Mouse (Mus musculus): Measurements from ENCODE around the gene Yipf3. TPM values are rescaled to one million over a fixed set of nuclear protein-coding genes. Genes with fewer than 3 reads are reported as not detected.
A peak's percentile ranks its signal among the peaks of the same experiment; 100 is the strongest.

The Yipf3 gene
- total RNA-seq, 2 experiments from 2014 or later, result 81.8 to 82.6 TPM

GRCm38 (mm10) chr17:46278011-46278765, 30.3 kb downstream of the Yipf3 start:
- no peak for DNase-seq (ENCODE audit: low spot score)
- intact Hi-C loops (cut with DNase I), result no loop called here

- intact Hi-C loops (cut with DNase I), result no loop called here
- peak; percentile 73 for DNase-seq (ENCODE audit: low spot score)
These were observed 34.7 kb downstream of the Yipf3 start, which contains the start of gene Tjap1 for GRCm38 (mm10) chr17:46282483-46283123. Gene Tjap1 (minus strand): TSS chr17:46283026.

GRCm38 (mm10) chr17:46283140-46283539, 35.3 kb downstream of the Yipf3 start:
- intact Hi-C loops (cut with DNase I), result no loop called here
- DNase-seq (ENCODE audit: low spot score), result no peak

GRCm38 (mm10) chr17:46283911-46284310, 36.0 kb downstream of the Yipf3 start:
- DNase-seq (ENCODE audit: low spot score), result no peak
- intact Hi-C loops (cut with DNase I), result no loop called here

- DNase-seq (ENCODE audit: low spot score), result no peak
- intact Hi-C loops (cut with DNase I), result no loop called here
These were observed 36.8 kb downstream of the Yipf3 start for GRCm38 (mm10) chr17:46284653-46285052.

- DNase-seq (ENCODE audit: low spot score), result no peak
- intact Hi-C loops (cut with DNase I), result no loop called here
These were observed 37.5 kb downstream of the Yipf3 start for GRCm38 (mm10) chr17:46285407-46285806.

GRCm38 (mm10) chr17:46287678-46288095, 39.8 kb downstream of the Yipf3 start:
- intact Hi-C loops (cut with DNase I), result loop anchor here (2.0 kb wide), 1 partner anchor 15 kb away; no protein-coding TSS in a partner anchor
- DNase-seq (ENCODE audit: low spot score), result peak; percentile 53

GRCm38 (mm10) chr17:46296601-46297000, 48.7 kb downstream of the Yipf3 start:
- DNase-seq (ENCODE audit: low spot score), result no peak
- intact Hi-C loops (cut with DNase I), result loop anchor here (5.0 kb wide), 1 partner anchor 564 kb away; the partner anchor contains the start of gene 1600014C23Rik

GRCm38 (mm10) chr17:46297028-46297363, 49.1 kb downstream of the Yipf3 start:
- intact Hi-C loops (cut with DNase I), result loop anchor here (5.0 kb wide), 1 partner anchor 565 kb away; the partner anchor contains the start of gene 1600014C23Rik
- no peak for DNase-seq (ENCODE audit: low spot score)

GRCm38 (mm10) chr17:46297364-46298219, 49.7 kb downstream of the Yipf3 start, which contains the start of gene Dlk2:
Gene Dlk2 (plus strand): TSS chr17:46297421.
- no peak for DNase-seq (ENCODE audit: low spot score)
- intact Hi-C loops (cut with DNase I), result loop anchor here (1.0 to 5.0 kb wide), 2 partner anchors 31 to 565 kb away; partner anchors contain the start of gene 1600014C23Rik

- intact Hi-C loops (cut with DNase I), result loop anchor here (1.0 to 5.0 kb wide), 2 partner anchors 32 to 566 kb away; partner anchors contain the start of gene 1600014C23Rik
- DNase-seq (ENCODE audit: low spot score), result peak; percentile 48
These were observed 50.5 kb downstream of the Yipf3 start for GRCm38 (mm10) chr17:46298220-46298913.

GRCm38 (mm10) chr17:46301892-46302291, 54.0 kb downstream of the Yipf3 start:
- intact Hi-C loops (cut with DNase I), result no loop called here
- no peak for DNase-seq (ENCODE audit: low spot score)

Small RNA genes within 50 kb of the gene (microRNA-seq; reads per million reads assigned to microRNA genes)
- gene Mir693, result not detected

Other genes with a start within 250 kb of the Yipf3 start
- gene Vegfa, start 215.7 kb upstream of the Yipf3 start, total RNA-seq (2021), result 100 to 1,000 TPM; 257 to 275 TPM
- gene Mrps18a, start 137.1 kb upstream of the Yipf3 start, total RNA-seq (2021), result 100 to 1,000 TPM; 121 to 134 TPM
- gene Rsph9, start 103.9 kb upstream of the Yipf3 start, total RNA-seq (2021), result 1 to 10 TPM; 1.1 to 1.2 TPM
- gene Mad2l1bp, start 94.5 kb upstream of the Yipf3 start, total RNA-seq (2021), result 10 to 100 TPM; 17.2 to 22.4 TPM
- gene Gtpbp2, start 87.0 kb upstream of the Yipf3 start, total RNA-seq (2021), result 10 to 100 TPM; 67.5 to 70.6 TPM
- 1 to 10 TPM; 8.6 to 9.4 TPM for gene Polh, start 45.4 kb upstream of the Yipf3 start, total RNA-seq (2021)
- gene Xpo5, start 45.3 kb upstream of the Yipf3 start, total RNA-seq (2021), result 10 to 100 TPM; 19.6 to 21.3 TPM
- gene Polr1c, start within 50 bp of the Yipf3 start, total RNA-seq (2021), result 10 to 100 TPM; 20.9 to 26.1 TPM
- gene Lrrc73, start 5.5 kb downstream of the Yipf3 start, total RNA-seq (2021), result under 1 TPM; 0.20 to 0.26 TPM
- gene Tjap1, start 34.9 kb downstream of the Yipf3 start, total RNA-seq (2021), result 10 to 100 TPM; 37.1 to 40.5 TPM
- gene Dlk2, start 49.3 kb downstream of the Yipf3 start, total RNA-seq (2021), result under 1 TPM; 0.39 to 0.49 TPM
- gene Abcc10, start 80.3 kb downstream of the Yipf3 start, total RNA-seq (2021), result 1 to 10 TPM; 4.2 to 4.6 TPM
- gene Zfp318, start 135.7 kb downstream of the Yipf3 start, total RNA-seq (2021), result 10 to 100 TPM; 16.5 to 18.8 TPM
- gene Crip3, start 180.8 kb downstream of the Yipf3 start, total RNA-seq (2021), result under 1 TPM in 1 of 2 experiments, not detected in 1; 0.62 TPM
- not detected for gene Slc22a7, start 190.4 kb downstream of the Yipf3 start, total RNA-seq (2021)
- under 1 TPM; 0.20 to 0.34 TPM for gene Ttbk1, start 239.6 kb downstream of the Yipf3 start, total RNA-seq (2021)
- gene Dnph1, start 248.6 kb downstream of the Yipf3 start, total RNA-seq (2021), result 1 to 10 TPM; 1.1 to 2.4 TPM

Measured in heart, postnatal 25 days (tissue).